Mouse (Mus musculus) brown adipose tissue, adult 24 weeks (tissue): ENCODE results near the gene Nrip1. TPM values are rescaled to one million over a fixed set of nuclear protein-coding genes. Genes with fewer than 3 reads are reported as not detected.

Experiments used
- H3K27ac ChIP-seq: fragments of 200-500 bp; replicated peaks from 2 replicates; pipeline ENCODE4 v1.5.1; 2012; ENCODE audit warnings: low read depth, mild to moderate bottlenecking, low read length
- H3K4me1 ChIP-seq: fragments of 200-500 bp; 2 replicates; pipeline ENCODE4 v1.6.1; 2012; ENCODE audit warnings: low read length, mixed read lengths; ENCODE audit not compliant: control insufficient read depth, insufficient read depth, insufficient read length
- H3K4me3 ChIP-seq: fragments of 200-500 bp; 2 replicates; pipeline ENCODE4 v1.5.1; 2012; ENCODE audit warnings: low read depth, mild to moderate bottlenecking, low read length, moderate library complexity; ENCODE audit not compliant: insufficient read depth
- polyA plus RNA-seq: library from polyadenylated mRNA; stranded (reverse); fragments of >200 nt; gene quantifications from 2 replicates; pipeline ENCODE4 v1.2.4, GENCODE M21; 2012; ENCODE audit not compliant: missing spikeins, insufficient read depth, insufficient read length

Gene Nrip1
- polyA plus RNA-seq, 1 experiment = 9.4 TPM

GRCm38 (mm10) chr16:76300452-76300851, 73.2 kb downstream of the Nrip1 start:
- Histone ChIP-seq H3K4me1 (peaks cover 7% of the 10 kb centered on the region), H3K27ac (no peak overlapping the region), H3K4me3 (no peak overlapping the region)

DNA sequence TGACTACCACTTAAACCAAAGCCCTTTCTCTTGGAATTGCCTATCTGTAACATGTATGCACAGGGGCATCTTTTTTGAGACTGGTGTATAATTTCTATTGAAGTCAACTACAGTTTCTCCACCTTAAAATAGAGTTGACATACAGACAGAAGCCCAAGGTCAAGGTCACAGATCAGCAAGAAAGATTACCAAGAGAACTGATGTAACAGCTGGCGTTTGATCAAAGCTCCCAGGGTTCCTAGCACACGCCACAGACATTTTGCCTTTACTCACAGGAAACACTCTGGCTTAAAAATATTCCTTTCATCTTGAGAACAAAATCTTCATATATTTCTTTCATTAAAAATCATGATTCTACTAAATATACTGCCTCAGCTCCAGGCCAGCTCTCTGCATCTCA, 74.1 kb downstream of the Nrip1 start:
- H3K4me1 ChIP-seq = peaks cover 7% of the 10 kb centered on the region
- no peak overlapping the region for H3K27ac ChIP-seq
- H3K4me3 ChIP-seq = no peak overlapping the region

- no peak overlapping the region for H3K27ac ChIP-seq
Measured at GRCm38 (mm10) chr16:76295322-76295721, 78.3 kb downstream of the Nrip1 start.

DNA sequence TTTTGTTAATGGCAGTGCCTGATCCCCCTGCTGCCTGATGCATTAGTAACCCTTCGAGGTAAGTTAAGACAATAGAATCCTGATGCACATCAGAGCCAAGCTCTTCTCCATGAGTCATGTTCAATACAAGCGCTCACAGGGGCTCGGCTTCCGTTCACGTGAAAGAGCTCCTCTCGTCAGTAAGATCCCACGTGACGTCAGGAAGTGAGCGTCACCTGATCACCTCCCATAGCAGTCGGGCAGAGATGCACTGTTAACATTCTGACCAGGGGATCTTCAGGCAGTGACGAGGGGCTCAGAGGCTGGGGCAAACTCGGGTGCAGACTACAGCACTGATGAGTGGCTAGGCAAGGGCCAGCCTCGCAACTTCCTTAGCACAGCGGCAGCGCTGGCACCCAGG, 79.1 kb downstream of the Nrip1 start:
- Histone ChIP-seq H3K27ac (no peak overlapping the region), H3K4me1 (no peaks in the 10 kb centered on the region), H3K4me3 (no peak overlapping the region)

More at GRCm38 (mm10) chr16:76295322-76295721, 78.3 kb downstream of the Nrip1 start:
- H3K4me1 ChIP-seq = no peaks in the 10 kb centered on the region
- H3K4me3 ChIP-seq = no peak overlapping the region

DNA sequence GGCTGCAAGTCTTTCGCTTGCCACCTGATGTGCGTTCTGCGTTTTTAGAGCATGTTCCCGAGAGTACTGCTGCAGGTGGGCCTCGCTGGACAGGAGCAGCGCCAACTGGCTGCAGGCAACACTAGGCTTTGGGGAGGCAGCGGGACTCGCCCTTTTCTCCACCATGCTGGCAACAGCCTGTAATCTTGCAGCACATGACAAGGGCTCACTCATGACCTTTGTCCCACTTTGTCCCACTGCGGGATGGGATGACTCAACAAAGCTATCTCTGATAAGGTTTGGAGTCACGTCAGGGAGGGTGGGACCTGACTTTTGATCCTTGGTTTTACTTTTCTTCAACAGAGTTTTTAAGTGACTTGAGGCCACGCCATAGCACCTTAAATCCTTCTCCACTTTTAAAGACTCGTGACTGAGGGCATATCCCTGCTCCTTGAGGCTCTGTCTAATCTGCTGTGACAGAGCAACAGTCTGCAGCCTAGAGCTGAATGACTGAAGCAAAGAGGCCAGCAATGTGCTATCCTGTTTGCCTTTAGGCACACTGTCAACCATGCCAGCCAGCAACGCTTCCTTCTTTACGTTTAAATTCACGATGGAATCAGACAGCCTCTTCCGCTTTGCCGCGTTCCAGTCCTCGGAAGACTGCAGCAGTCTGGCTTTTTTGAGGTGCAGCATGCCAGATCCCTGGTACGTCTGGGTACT, 79.7 kb downstream of the Nrip1 start:
- Histone ChIP-seq H3K4me1 (no peaks in the 10 kb centered on the region), H3K27ac (no peak overlapping the region), H3K4me3 (no peak overlapping the region)

DNA sequence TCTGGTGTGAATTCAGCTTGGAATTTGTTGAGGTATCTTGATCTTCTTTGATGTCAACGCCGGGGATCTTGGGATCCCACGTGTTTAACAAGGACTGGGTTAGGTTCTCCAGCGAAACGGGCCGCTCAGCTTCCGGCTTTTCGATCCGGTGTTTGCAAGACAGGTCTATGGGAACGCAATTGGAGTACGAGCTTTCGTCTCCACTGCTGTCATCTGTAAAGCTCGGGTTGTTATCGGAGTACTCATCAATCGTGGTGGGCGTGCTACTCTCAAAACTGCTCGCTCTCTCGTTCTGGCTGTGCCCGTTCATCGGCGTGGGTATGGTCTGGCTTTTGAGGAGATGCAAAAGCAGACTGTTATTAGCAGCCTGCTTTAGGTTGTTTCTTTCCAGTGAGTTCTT, 80.5 kb downstream of the Nrip1 start:
- no peaks in the 10 kb centered on the region for H3K4me1 ChIP-seq
- no peak overlapping the region for H3K27ac ChIP-seq
- H3K4me3 ChIP-seq = no peak overlapping the region

DNA sequence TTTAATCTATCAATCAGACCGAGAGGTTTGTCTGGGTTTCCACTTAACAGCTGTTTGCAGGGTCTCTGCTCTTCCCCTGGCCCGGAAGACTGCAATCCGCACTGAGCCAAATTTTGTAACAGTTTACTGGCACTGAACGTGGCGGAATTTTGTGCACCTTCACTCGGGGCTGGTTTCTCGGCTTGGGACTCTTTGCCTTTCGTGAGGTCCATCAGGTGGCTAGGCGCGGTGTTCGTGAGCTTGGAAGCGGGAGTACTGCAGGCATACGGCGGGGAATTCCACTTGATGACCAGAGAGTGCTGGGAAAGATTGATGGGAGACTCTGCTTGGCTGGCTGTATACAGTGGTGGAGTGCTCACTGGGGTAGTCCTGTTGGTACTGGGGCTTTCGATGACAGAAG, 81.0 kb downstream of the Nrip1 start:
- Histone ChIP-seq H3K4me1 (no peaks in the 10 kb centered on the region), H3K4me3 (no peak overlapping the region), H3K27ac (no peak overlapping the region)

DNA sequence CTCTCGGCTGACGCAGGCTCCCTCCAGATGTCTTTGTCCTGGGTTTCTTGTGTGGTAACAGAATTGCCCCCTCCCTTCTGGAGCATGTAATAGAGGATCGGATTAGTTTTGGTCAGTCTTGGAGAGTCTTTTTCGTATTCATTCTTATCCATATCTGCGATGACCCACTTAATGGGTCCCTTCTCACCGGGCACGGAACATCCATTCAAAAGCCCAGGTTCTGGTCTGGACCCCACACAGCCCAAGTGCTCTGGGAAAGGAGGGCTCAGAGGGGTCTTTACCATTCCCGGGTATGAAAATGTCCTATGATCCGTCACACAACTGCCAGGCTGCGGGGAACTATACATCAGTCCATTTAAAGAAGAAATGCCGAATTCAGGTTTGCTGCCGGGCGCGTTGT, 82.3 kb downstream of the Nrip1 start:
- H3K4me1 ChIP-seq = no peaks in the 10 kb centered on the region
- H3K4me3 ChIP-seq = no peak overlapping the region
- H3K27ac ChIP-seq = no peak overlapping the region

GRCm38 (mm10) chr16:76289495-76289894, 84.1 kb downstream of the Nrip1 start:
- no peak overlapping the region for H3K4me3 ChIP-seq
- H3K27ac ChIP-seq = no peak overlapping the region
- no peaks in the 10 kb centered on the region; the same call in 1 of the 2 replicates for H3K4me1 ChIP-seq

GRCm38 (mm10) chr16:76283796-76284195, 89.8 kb downstream of the Nrip1 start:
- Histone ChIP-seq H3K27ac (no peak overlapping the region), H3K4me1 (peaks cover 5% of the 10 kb centered on the region; the same call in 1 of the 2 replicates), H3K4me3 (no peak overlapping the region)

DNA sequence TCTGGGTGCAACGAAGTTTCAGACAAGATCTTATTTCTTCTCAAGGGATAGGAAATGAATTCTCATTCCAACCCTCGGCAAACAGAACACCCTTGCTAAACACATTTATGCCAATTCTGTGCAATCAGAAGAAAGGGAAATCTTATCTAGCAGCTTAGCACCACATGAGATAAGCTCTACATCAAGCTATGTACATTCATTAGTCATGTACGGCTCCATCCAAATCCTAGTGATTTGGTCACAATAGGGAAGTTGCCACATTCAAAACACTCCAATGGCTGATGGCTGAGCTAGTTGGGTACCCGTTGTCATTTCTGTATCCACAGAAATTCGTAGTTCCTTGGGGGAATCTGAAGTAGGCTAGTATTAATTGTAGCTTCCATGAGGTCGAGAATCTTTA, 91.8 kb downstream of the Nrip1 start:
- no peak overlapping the region for H3K27ac ChIP-seq
- H3K4me1 ChIP-seq = peaks cover 5% of the 10 kb centered on the region; the same call in 1 of the 2 replicates

GRCm38 (mm10) chr16:76280365-76280764, 93.3 kb downstream of the Nrip1 start:
- Histone ChIP-seq H3K4me1 (peaks cover 5% of the 10 kb centered on the region; the same call in 1 of the 2 replicates), H3K4me3 (no peak overlapping the region), H3K27ac (no peak overlapping the region)

More for the DNA sequence above, 91.8 kb downstream of the Nrip1 start:
- no peak overlapping the region for H3K4me3 ChIP-seq

- Histone ChIP-seq H3K4me1 (no peaks in the 10 kb centered on the region), H3K4me3 (no peak overlapping the region), H3K27ac (no peak overlapping the region)
Measured at GRCm38 (mm10) chr16:76276271-76276670, 97.4 kb downstream of the Nrip1 start.

- H3K4me3 ChIP-seq = no peak overlapping the region
- no peaks in the 10 kb centered on the region for H3K4me1 ChIP-seq
- H3K27ac ChIP-seq = no peak overlapping the region
Measured at GRCm38 (mm10) chr16:76275584-76275983, 98.0 kb downstream of the Nrip1 start.

DNA sequence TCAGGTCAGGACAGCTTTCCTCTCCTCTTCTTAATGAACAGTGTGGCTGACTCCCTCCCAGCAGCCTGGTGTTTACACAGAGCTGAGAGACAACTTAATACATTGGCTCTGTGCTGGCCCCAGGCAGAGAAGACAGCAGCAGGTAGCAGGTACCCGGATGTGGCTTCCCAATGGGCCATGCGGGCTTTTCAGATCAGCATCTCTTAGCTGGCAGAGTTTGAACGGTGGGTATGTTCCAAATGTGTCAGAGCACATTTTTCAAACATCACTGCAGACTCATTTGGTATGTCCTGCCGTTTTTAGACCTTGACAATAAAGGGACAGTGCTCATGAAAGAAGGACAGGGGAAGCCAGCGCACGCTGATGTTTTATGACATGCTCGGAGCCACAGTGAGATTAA, 98.5 kb downstream of the Nrip1 start:
- H3K4me3 ChIP-seq = no peak overlapping the region
- no peak overlapping the region for H3K27ac ChIP-seq
- H3K4me1 ChIP-seq = no peaks in the 10 kb centered on the region

DNA sequence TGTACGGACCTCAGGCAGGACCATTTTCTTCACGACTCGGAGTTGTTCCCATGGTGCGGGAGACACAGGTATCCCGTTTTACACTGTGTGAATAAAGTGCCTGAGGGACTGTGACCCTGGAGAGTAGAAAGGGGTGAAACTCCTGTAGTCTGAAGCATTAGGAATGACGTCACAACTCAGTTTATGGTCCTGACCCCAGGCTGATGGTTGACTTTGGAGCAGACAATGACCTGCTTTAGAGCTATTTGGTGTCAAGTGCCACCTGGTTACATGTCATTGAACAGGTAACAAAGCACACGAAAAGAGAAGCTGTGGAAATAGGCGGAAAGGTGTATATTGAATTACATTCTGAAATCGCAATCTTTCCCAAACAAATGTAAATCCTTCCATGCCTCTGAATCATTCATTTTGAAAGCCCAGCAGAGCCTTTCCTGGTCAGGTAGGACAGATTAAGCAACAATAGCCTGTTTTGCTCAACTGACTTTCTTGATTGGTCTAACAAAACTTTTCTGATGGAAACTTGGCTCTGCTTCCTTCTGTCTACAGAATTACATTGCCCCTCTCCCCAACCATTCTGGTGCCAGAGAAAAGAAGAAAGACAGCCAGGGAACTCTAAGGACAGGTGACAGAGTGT, 106.9 kb downstream of the Nrip1 start:
- no peak overlapping the region for H3K27ac ChIP-seq
- H3K4me1 ChIP-seq = no peaks in the 10 kb centered on the region
- no peak overlapping the region for H3K4me3 ChIP-seq
